Mouse (Mus musculus): ENCODE measurements at regions not wholly inside any gene's neighbourhood (a gene's known extent, or its start where the extent isn't known, plus 50 kb on each side); places are given as distances from the start of the nearest gene placed in this dataset.
"Not testable (repeated sequence)": the region's sequence is repeated elsewhere in the genome, so short reads cannot be mapped to it uniquely, and the experiment has no call there.

GRCm38 (mm10) chr15:91916946-91917345 lies 78.9 kb downstream of the Smgc start:
- Histone ChIP-seq H3K36me3 (no peaks in the 10 kb centered on the region), H3K9me3 (replicated peaks) (no peaks in the 10 kb centered on the region), H3K27me3 (ENCODE audit: low read depth, poor library complexity, severe bottlenecking) (no peaks in the 10 kb centered on the region), H3K4me3 (no peak overlapping the region), H3K27ac (no peak overlapping the region), H3K4me1 (no peaks in the 10 kb centered on the region)
- no peak for DNase-seq (ENCODE audit: low spot score)
- 73% methylated on average over 3 of the region's 3 CpGs for WGBS

DNA sequence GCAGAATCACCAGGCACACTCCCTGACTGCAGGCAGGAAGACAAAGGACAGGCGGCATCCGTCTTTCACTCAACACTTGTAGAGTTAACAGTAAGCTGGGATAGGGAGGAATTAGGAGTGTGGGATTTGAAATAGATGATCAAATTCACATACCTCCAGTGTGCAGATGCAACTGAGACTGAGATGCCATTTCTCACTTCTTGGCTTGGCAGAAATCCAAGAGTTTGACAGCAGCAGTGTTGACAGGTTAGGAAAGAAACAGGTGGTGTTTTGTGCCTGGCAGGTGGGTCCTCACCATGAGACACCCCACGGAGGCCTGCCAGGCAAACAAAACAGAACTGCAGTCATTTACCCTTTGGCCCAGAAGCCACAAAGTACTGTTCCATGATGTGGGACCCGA lies 79.8 kb downstream of the Smgc start:
- Histone ChIP-seq H3K4me1 (no peaks in the 10 kb centered on the region), H3K27ac (no peak overlapping the region), H3K36me3 (no peaks in the 10 kb centered on the region), H3K9me3 (replicated peaks) (no peaks in the 10 kb centered on the region), H3K27me3 (ENCODE audit: low read depth, poor library complexity, severe bottlenecking) (no peaks in the 10 kb centered on the region), H3K4me3 (no peak overlapping the region)
- no peak for DNase-seq (ENCODE audit: low spot score)
- WGBS: 69% methylated on average over 4 of the region's 4 CpGs

DNA sequence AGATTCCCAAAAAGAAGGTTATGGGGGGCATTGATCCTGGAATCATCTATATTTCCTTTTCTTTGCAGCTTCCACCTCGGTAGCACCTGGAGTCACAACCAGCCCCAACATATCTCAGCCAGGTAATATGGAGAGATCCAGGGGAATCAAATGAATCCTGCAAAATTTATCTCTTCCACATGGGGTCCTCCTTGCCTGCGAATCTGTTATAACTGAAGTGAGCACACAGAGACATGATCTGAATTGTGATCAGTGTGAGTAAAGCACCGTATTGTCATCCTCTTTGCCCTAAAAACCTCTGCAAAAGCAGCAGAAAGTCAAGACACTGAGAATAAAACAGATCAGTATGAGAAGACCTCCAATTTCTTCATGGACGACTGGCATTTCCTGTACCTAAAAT lies 86.5 kb downstream of the Smgc start:
- 87% methylated on average over 4 of the region's 4 CpGs for WGBS

GRCm38 (mm10) chr15:91927492-91927891 lies 89.4 kb downstream of the Smgc start:
- 24% methylated on average over 3 of the region's 3 CpGs for WGBS
- peak; percentile 47 for DNase-seq (ENCODE audit: low spot score)
- no peak overlapping the region for H3K27ac ChIP-seq
- H3K36me3 ChIP-seq: no peaks in the 10 kb centered on the region
- H3K4me3 ChIP-seq: no peak overlapping the region
- H3K4me1 ChIP-seq: no peaks in the 10 kb centered on the region
- H3K9me3 ChIP-seq (replicated peaks): no peaks in the 10 kb centered on the region
- H3K27me3 ChIP-seq (ENCODE audit: low read depth, poor library complexity, severe bottlenecking): no peaks in the 10 kb centered on the region

More for the DNA sequence above, 86.5 kb downstream of the Smgc start:
- Histone ChIP-seq H3K4me1 (no peaks in the 10 kb centered on the region), H3K4me3 (no peak overlapping the region), H3K36me3 (no peaks in the 10 kb centered on the region), H3K9me3 (replicated peaks) (no peaks in the 10 kb centered on the region), H3K27ac (no peak overlapping the region), H3K27me3 (ENCODE audit: low read depth, poor library complexity, severe bottlenecking) (no peaks in the 10 kb centered on the region)
- DNase-seq (ENCODE audit: low spot score): no peak

- DNase-seq (ENCODE audit: low spot score): no peak
- Histone ChIP-seq H3K9me3 (replicated peaks) (no peaks in the 10 kb centered on the region), H3K4me3 (no peak overlapping the region), H3K4me1 (no peaks in the 10 kb centered on the region), H3K27ac (no peak overlapping the region), H3K36me3 (no peaks in the 10 kb centered on the region), H3K27me3 (ENCODE audit: low read depth, poor library complexity, severe bottlenecking) (no peaks in the 10 kb centered on the region)
- WGBS: 75% methylated on average over 7 of the region's 7 CpGs
These were observed 90.4 kb downstream of the Smgc start for GRCm38 (mm10) chr15:91928511-91928910.

DNA sequence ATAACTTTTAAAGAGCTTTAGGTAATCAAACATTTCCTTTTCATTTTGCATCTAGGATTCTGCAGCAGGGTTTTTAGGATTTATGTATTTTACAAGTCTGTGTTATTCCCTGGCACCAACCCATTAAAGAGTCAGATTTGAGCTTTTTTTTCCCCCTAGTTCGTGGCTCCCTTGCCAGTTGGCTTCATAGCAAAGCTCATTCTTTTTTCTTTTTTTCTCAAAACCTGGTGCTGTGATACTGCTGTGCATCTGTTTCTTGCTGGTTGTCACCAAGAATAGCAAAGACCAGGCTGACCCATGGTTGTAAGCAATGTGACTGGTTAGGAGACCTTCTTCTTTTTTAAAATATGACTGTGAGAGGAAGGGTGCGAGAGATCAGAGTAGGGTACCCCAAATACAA lies 93.7 kb upstream of the Cntn1 start:
- Histone ChIP-seq H3K27me3 (ENCODE audit: low read depth, poor library complexity, severe bottlenecking) (no peaks in the 10 kb centered on the region), H3K4me1 (no peaks in the 10 kb centered on the region), H3K27ac (no peak overlapping the region), H3K4me3 (no peak overlapping the region), H3K9me3 (replicated peaks) (no peaks in the 10 kb centered on the region), H3K36me3 (no peaks in the 10 kb centered on the region)
- no peak for DNase-seq (ENCODE audit: low spot score)
- 85% methylated on average over 2 of the region's 2 CpGs for WGBS

DNA sequence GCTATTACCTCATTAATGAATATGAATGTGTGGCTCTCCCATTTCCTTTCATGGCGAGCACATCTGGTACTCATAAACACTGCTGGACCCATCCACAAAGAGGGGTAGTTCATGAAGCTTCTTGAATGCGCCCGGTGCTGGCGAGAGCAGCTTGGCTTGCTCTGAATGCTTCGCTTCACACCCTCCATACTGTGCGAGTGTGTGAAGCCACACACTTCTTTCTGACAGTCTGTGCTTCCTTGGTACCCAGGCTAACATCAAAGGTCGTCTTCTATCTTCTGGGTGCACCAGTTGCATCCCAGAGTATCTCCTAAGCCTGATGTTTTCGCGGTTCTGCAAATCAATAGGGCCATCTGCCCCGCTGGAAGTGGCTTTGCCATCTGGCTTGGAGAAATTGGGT lies 85.8 kb upstream of the Cntn1 start:
- H3K4me1 ChIP-seq: peaks cover 10% of the 10 kb centered on the region
- no peak overlapping the region for H3K27ac ChIP-seq
- no peaks in the 10 kb centered on the region for H3K36me3 ChIP-seq
- WGBS: 53% methylated on average over 10 of the region's 10 CpGs
- no peak overlapping the region for H3K4me3 ChIP-seq
- H3K9me3 ChIP-seq (replicated peaks): no peaks in the 10 kb centered on the region
- no peaks in the 10 kb centered on the region for H3K27me3 ChIP-seq (ENCODE audit: low read depth, poor library complexity, severe bottlenecking)
- DNase-seq (ENCODE audit: low spot score): peak; percentile 32

DNA sequence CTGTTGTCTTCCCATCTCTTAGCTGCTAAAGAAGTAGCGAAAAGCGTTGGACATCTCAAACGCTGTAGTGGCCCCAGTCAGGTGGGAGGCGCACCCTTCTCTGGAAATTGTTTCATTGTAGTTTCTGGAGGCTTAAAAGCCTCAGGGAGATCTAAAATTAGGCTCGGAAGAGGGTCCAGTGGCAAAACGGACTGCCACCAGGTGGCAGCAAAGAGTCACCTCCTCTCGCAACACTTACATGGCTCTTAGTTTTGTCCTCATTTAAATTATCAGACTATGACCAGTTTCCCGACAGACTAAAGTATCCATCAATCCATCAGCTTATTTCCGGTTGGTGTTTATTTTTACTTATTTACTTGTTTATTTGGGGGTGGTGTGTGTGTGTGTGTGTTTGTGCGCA lies 81.6 kb upstream of the Cntn1 start:
- Histone ChIP-seq H3K9me3 (replicated peaks) (no peaks in the 10 kb centered on the region), H3K27ac (no peak overlapping the region), H3K4me1 (peaks cover 13% of the 10 kb centered on the region), H3K27me3 (ENCODE audit: low read depth, poor library complexity, severe bottlenecking) (no peaks in the 10 kb centered on the region), H3K36me3 (no peaks in the 10 kb centered on the region), H3K4me3 (no peak overlapping the region)
- peak; percentile 74 for DNase-seq (ENCODE audit: low spot score)
- 29% methylated on average over 10 of the region's 10 CpGs for WGBS

- H3K4me1 ChIP-seq: 0 out of 2 replicates have a peak, but pooled peaks cover 3% of the 10 kb centered on the region
- H3K27me3 ChIP-seq (ENCODE audit: low read depth, poor library complexity, severe bottlenecking): no peaks in the 10 kb centered on the region
- H3K4me3 ChIP-seq: no peak overlapping the region
- WGBS: 76% methylated on average over 3 of the region's 3 CpGs
- no peak overlapping the region for H3K27ac ChIP-seq
- no peak for DNase-seq (ENCODE audit: low spot score)
- H3K36me3 ChIP-seq: no peaks in the 10 kb centered on the region
- no peaks in the 10 kb centered on the region for H3K9me3 ChIP-seq (replicated peaks)
These were observed 79.6 kb upstream of the Cntn1 start for GRCm38 (mm10) chr15:91971411-91971810.

DNA sequence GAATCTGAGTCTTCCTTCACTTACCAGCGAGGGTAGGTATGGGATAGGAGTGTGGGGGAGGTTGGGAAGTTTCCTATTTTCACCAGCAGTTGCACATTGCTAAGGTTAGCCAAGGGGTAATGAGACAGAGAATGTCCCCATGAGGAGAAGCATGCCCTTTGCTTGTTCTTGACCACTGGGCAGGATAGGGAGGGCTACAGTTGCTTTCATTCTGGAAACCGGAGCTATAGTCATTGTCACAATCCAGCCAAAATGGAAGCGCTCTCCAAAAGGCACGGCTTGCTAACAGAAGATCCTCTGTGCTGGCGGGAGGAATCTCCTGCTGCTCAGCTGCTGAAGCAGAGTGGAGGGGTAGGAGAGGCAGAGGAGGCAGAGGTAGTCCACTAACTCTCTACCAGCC lies 79.1 kb upstream of the Cntn1 start:
- no peaks in the 10 kb centered on the region for H3K36me3 ChIP-seq
- H3K4me3 ChIP-seq: no peak overlapping the region
- H3K4me1 ChIP-seq: 0 out of 2 replicates have a peak, but pooled peaks cover 3% of the 10 kb centered on the region
- no peaks in the 10 kb centered on the region for H3K9me3 ChIP-seq (replicated peaks)
- H3K27ac ChIP-seq: no peak overlapping the region
- H3K27me3 ChIP-seq (ENCODE audit: low read depth, poor library complexity, severe bottlenecking): no peaks in the 10 kb centered on the region
- 40% methylated on average over 5 of the region's 5 CpGs for WGBS
- DNase-seq (ENCODE audit: low spot score): no peak

DNA sequence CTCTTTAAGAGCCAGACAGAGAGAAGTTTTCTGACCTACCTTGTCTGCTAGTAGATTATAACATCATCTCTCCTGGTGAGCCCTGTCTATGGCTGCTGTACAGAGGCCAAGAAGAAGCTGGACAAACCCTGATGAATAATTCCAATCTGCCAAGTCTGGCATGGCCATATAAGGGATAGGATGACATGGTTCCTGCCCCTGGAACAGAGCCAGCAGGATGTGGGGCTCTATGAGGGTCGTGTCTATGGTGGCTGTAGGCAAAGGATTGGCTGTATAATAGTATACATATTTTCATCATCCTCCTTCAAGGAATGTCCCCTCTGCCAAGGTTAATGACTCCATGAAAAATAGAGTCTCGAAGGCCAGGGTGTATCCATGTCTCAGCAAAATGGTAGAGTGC lies 75.4 kb upstream of the Cntn1 start:
- no peaks in the 10 kb centered on the region for H3K27me3 ChIP-seq (ENCODE audit: low read depth, poor library complexity, severe bottlenecking)
- H3K4me3 ChIP-seq: no peak overlapping the region
- H3K9me3 ChIP-seq (replicated peaks): no peaks in the 10 kb centered on the region
- H3K27ac ChIP-seq: no peak overlapping the region
- H3K4me1 ChIP-seq: 0 out of 2 replicates have a peak, but pooled peaks cover 3% of the 10 kb centered on the region
- WGBS: 83% methylated on average over 2 of the region's 2 CpGs
- no peaks in the 10 kb centered on the region for H3K36me3 ChIP-seq
- no peak for DNase-seq (ENCODE audit: low spot score)

DNA sequence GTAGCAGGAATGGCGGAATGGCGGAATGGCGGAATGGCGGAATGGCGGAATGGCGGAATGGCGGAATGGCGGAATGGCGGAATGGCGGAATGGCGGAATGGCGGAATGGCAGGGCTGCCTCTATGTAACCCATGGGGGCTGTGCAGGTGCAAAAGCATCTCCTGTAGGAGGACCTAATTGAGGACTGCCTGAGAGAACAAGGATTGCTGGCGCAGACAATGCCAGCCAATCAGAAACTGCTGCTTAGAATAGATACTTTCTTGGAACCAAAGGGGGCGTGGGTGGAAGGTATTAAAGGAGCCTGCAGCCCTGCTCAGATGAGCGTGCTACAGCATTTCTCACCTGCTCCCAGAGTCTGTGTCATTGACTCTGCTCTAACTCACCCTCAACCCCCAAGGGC lies 67.8 kb upstream of the Cntn1 start:
- not testable (repeated sequence) for DNase-seq (ENCODE audit: low spot score); H3K36me3 ChIP-seq; H3K27me3 ChIP-seq (ENCODE audit: low read depth, poor library complexity, severe bottlenecking); H3K27ac ChIP-seq; H3K9me3 ChIP-seq (replicated peaks); H3K4me1 ChIP-seq; H3K4me3 ChIP-seq
- 96% methylated on average over 15 of the region's 15 CpGs for whole genome bisulfite sequencing

DNA sequence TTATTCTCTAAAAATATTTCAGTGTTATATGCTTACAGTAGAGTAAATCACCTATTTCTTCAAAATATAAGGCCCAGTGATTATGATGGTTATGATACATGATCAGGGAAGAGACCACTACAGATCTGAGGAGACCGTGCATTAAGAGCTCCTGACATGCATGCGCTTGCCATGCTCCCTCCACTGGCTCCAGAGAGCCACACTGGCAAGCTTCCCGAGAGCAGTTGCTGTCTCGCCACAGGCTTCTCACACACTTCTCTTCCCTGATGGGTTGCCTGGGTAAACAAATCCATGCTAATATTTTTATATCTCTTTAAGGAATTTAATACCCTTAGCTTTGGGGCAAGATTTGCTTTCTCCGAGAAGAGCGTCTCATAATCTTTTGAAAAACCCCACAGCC lies 50.9 kb upstream of the Cntn1 start:
- H3K4me1 ChIP-seq: no peaks in the 10 kb centered on the region
- H3K27me3 ChIP-seq (ENCODE audit: low read depth, poor library complexity, severe bottlenecking): no peaks in the 10 kb centered on the region
- DNase-seq (ENCODE audit: low spot score): no peak
- H3K9me3 ChIP-seq (replicated peaks): no peaks in the 10 kb centered on the region
- no peaks in the 10 kb centered on the region for H3K36me3 ChIP-seq
- H3K4me3 ChIP-seq: no peak overlapping the region
- H3K27ac ChIP-seq: no peak overlapping the region
- WGBS: 89% methylated on average over 6 of the region's 6 CpGs

All from limb, embryonic 10.5 days (tissue).